Comparison of ENCODE assay signal across 23 mouse cellular contexts in genomic region chr17:87520841-87521240, GRCm38 (mm10).
"Had no signal": no experiment of that assay in that cellular context is flagged by ENCODE, and none has a peak within 500 bp of the region (broad histone marks: within the 10 kb centered on the region; RNA-seq: fewer than 3 reads in every experiment).

No protein-coding gene starts in this region.

- ATAC-seq: inflammation-experienced regulatory T-cells, adult 6 months; intestine, postnatal 0 days had no signal

- DNase-seq: gastrocnemius, adult 2 months; gastrocnemius, postnatal 10 days; gastrocnemius, postnatal 25 days; heart, postnatal 10 days; heart, postnatal 4 days; kidney, adult 18-20 months; kidney, adult 8-10 months; kidney, postnatal 10 days; kidney, postnatal 25 days; kidney, postnatal 4 days; liver; liver, embryonic 13.5 days had no signal

- H3K9me3 ChIP-seq: heart, embryonic 12.5 days; hindbrain, embryonic 13.5 days; hindbrain, embryonic 15.5 days; intestine, embryonic 15.5 days; limb, embryonic 10.5 days; limb, embryonic 12.5 days; liver, embryonic 13.5 days; liver, embryonic 15.5 days had no signal

- H3K36me3 ChIP-seq: heart, embryonic 12.5 days; hindbrain, embryonic 13.5 days; hindbrain, embryonic 15.5 days; intestine, embryonic 15.5 days; limb, embryonic 10.5 days; limb, embryonic 12.5 days; liver, embryonic 13.5 days; liver, embryonic 15.5 days had no signal

- H3K9ac ChIP-seq: heart, embryonic 12.5 days; hindbrain, embryonic 15.5 days; intestine, embryonic 15.5 days; limb, embryonic 12.5 days; liver, embryonic 13.5 days; liver, embryonic 15.5 days had no signal

- H3K4me3 ChIP-seq: gastrocnemius, adult 2 months; heart, embryonic 12.5 days; hindbrain, embryonic 13.5 days; hindbrain, embryonic 15.5 days; intestine, embryonic 15.5 days; layer of hippocampus, adult 2 months; limb, embryonic 10.5 days; limb, embryonic 12.5 days; liver, embryonic 13.5 days; liver, embryonic 15.5 days had no signal

- H3K27me3 ChIP-seq: heart, embryonic 12.5 days; hindbrain, embryonic 13.5 days; hindbrain, embryonic 15.5 days; intestine, embryonic 15.5 days; liver, embryonic 15.5 days had no signal

- H3K4me2 ChIP-seq: heart, embryonic 12.5 days; hindbrain, embryonic 13.5 days; hindbrain, embryonic 15.5 days; intestine, embryonic 15.5 days; limb, embryonic 12.5 days; liver, embryonic 11.5 days; liver, embryonic 13.5 days; liver, embryonic 15.5 days had no signal

- H3K27ac ChIP-seq: intestine, embryonic 15.5 days; limb, embryonic 12.5 days; liver, embryonic 13.5 days; liver, embryonic 15.5 days had no signal
